Mouse (Mus musculus): ENCODE results near the gene Rilp. TPM values are rescaled to one million over a fixed set of nuclear protein-coding genes. Genes with fewer than 3 reads are reported as not detected.

Rilp gene
- total and polyA plus RNA-seq, 2 experiments, result 23.0 to 32.6 TPM

- H3K4me1 ChIP-seq (ENCODE audit: control insufficient read depth, insufficient read depth, low read length), result no peaks in the 10 kb centered on the region
- H3K27ac ChIP-seq (replicated peaks; ENCODE audit: insufficient read depth, low read depth, low read length), result no peak overlapping the region
Observed at GRCm38 (mm10) chr11:75538970-75539299, 29.0 kb downstream of the Rilp start.

GRCm38 (mm10) chr11:75540209-75540608 is 30.3 kb downstream of the Rilp start:
- whole genome bisulfite sequencing, result 91% methylated on average over 8 of the region's 8 CpGs
- no peak overlapping the region for H3K27ac ChIP-seq (replicated peaks; ENCODE audit: insufficient read depth, low read depth, low read length)
- no peak overlapping the region for H3K4me3 ChIP-seq (ENCODE audit: insufficient read depth, low read depth, low read length)

More at GRCm38 (mm10) chr11:75538970-75539299, 29.0 kb downstream of the Rilp start:
- Histone ChIP-seq H3K27me3 (ENCODE audit: control insufficient read depth, insufficient read depth, low read length) (no peaks in the 10 kb centered on the region), H3K79me2 (ENCODE audit: control insufficient read depth, insufficient read depth, low read length) (no peaks in the 10 kb centered on the region), H3K4me3 (ENCODE audit: insufficient read depth, low read depth, low read length) (no peak overlapping the region), H3K9ac (ENCODE audit: low read depth, low read length) (no peak overlapping the region), H3K36me3 (ENCODE audit: control insufficient read depth, insufficient read depth, low read length) (no peaks in the 10 kb centered on the region; the same call in 1 of the 2 replicates)
- DNase-seq (ENCODE audit: extremely low read depth, low read depth, low spot score), result no peak
- WGBS, result 84% methylated on average over 13 of the region's 13 CpGs
- TF ChIP-seq CTCF (IDR thresholded peaks at IDR 0.05; ENCODE audit: low read depth, low read length) (no peak), POLR2A (IDR thresholded peaks at IDR 0.05; ENCODE audit: extremely low read depth, insufficient read depth, low read length) (no peak)

GRCm38 (mm10) chr11:75540710-75541581 is 31.1 kb downstream of the Rilp start:
- no peaks in the 10 kb centered on the region for H3K4me1 ChIP-seq (ENCODE audit: control insufficient read depth, insufficient read depth, low read length)

More at GRCm38 (mm10) chr11:75540209-75540608, 30.3 kb downstream of the Rilp start:
- Histone ChIP-seq H3K9ac (ENCODE audit: low read depth, low read length) (no peak overlapping the region), H3K79me2 (ENCODE audit: control insufficient read depth, insufficient read depth, low read length) (no peaks in the 10 kb centered on the region), H3K36me3 (ENCODE audit: control insufficient read depth, insufficient read depth, low read length) (no peaks in the 10 kb centered on the region; the same call in 1 of the 2 replicates), H3K27me3 (ENCODE audit: control insufficient read depth, insufficient read depth, low read length) (no peaks in the 10 kb centered on the region), H3K4me1 (ENCODE audit: control insufficient read depth, insufficient read depth, low read length) (no peaks in the 10 kb centered on the region)
- TF ChIP-seq POLR2A (IDR thresholded peaks at IDR 0.05; ENCODE audit: extremely low read depth, insufficient read depth, low read length) (no peak), CTCF (IDR thresholded peaks at IDR 0.05; ENCODE audit: low read depth, low read length) (no peak)
- DNase-seq (ENCODE audit: extremely low read depth, low read depth, low spot score), result no peak

DNA sequence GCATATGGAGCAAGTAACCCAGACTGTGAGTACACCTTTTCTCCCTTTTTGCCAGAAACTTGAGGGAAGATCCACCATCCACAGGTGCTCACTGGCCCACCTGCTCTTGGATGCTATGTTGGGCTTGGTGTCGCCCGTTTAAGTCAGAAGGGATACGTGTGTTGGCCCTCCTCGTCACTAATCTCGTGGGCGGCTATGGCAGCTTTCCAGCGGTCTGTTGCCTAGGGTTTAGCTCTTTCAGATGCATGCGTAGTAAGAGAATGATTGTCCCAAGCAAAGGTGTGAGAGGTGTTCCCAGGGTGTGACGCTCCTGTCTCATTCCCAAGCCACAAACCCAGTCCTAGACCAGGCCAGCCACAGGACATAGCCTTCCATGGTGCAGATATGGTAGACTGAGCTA is 34.8 kb downstream of the Rilp start:
- Histone ChIP-seq H3K9ac (ENCODE audit: low read depth, low read length) (no peak overlapping the region), H3K36me3 (ENCODE audit: control insufficient read depth, insufficient read depth, low read length) (peaks cover 1% of the 10 kb centered on the region; the same call in 1 of the 2 replicates), H3K79me2 (ENCODE audit: control insufficient read depth, insufficient read depth, low read length) (no peaks in the 10 kb centered on the region), H3K4me3 (ENCODE audit: insufficient read depth, low read depth, low read length) (no peak overlapping the region), H3K27me3 (ENCODE audit: control insufficient read depth, insufficient read depth, low read length) (no peaks in the 10 kb centered on the region), H3K4me1 (ENCODE audit: control insufficient read depth, insufficient read depth, low read length) (no peaks in the 10 kb centered on the region), H3K27ac (replicated peaks; ENCODE audit: insufficient read depth, low read depth, low read length) (no peak overlapping the region)
- no peak for TF ChIP-seq POLR2A (IDR thresholded peaks at IDR 0.05; ENCODE audit: extremely low read depth, insufficient read depth, low read length)
- no peak for TF ChIP-seq CTCF (IDR thresholded peaks at IDR 0.05; ENCODE audit: low read depth, low read length)
- WGBS, result 79% methylated on average over 9 of the region's 9 CpGs
- DNase-seq (ENCODE audit: extremely low read depth, low read depth, low spot score), result no peak

More at GRCm38 (mm10) chr11:75540710-75541581, 31.1 kb downstream of the Rilp start:
- Histone ChIP-seq H3K79me2 (ENCODE audit: control insufficient read depth, insufficient read depth, low read length) (no peaks in the 10 kb centered on the region), H3K9ac (ENCODE audit: low read depth, low read length) (no peak overlapping the region), H3K27me3 (ENCODE audit: control insufficient read depth, insufficient read depth, low read length) (no peaks in the 10 kb centered on the region), H3K36me3 (ENCODE audit: control insufficient read depth, insufficient read depth, low read length) (no peaks in the 10 kb centered on the region; the same call in 1 of the 2 replicates), H3K27ac (replicated peaks; ENCODE audit: insufficient read depth, low read depth, low read length) (peak overlapping the region; percentile 25; the same call in 1 of the 2 replicates), H3K4me3 (ENCODE audit: insufficient read depth, low read depth, low read length) (no peak overlapping the region)
- 69% methylated on average over 19 of the region's 19 CpGs for WGBS
- TF ChIP-seq POLR2A (IDR thresholded peaks at IDR 0.05; ENCODE audit: extremely low read depth, insufficient read depth, low read length) (no peak), CTCF (IDR thresholded peaks at IDR 0.05; ENCODE audit: low read depth, low read length) (no peak)
- peak; percentile 28 for DNase-seq (ENCODE audit: extremely low read depth, low read depth, low spot score)

DNA sequence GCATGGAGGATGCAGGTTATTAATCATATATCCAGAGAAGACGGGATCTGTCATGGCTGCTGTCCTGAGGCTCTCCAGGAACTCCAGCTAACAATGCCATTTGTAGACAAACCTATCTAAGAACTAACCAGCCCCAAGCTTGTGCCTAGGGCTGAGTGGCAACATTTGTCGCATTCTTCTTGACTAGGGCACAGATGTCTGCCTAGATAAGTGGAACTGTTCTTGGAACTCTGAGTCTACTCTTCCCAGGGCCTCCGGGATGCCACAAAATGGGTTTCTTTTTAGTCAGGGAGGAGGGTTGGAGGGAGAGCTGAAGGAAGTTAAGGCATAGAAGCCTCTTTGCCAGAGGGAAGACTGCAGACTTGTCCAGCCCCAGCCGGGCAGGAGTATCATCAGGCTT is 36.2 kb downstream of the Rilp start:
- TF ChIP-seq POLR2A (IDR thresholded peaks at IDR 0.05; ENCODE audit: extremely low read depth, insufficient read depth, low read length) (no peak), CTCF (IDR thresholded peaks at IDR 0.05; ENCODE audit: low read depth, low read length) (no peak)
- H3K36me3 ChIP-seq (ENCODE audit: control insufficient read depth, insufficient read depth, low read length), result peaks cover 1% of the 10 kb centered on the region; the same call in 1 of the 2 replicates
- H3K4me1 ChIP-seq (ENCODE audit: control insufficient read depth, insufficient read depth, low read length), result no peaks in the 10 kb centered on the region
- H3K4me3 ChIP-seq (ENCODE audit: insufficient read depth, low read depth, low read length), result no peak overlapping the region
- H3K27me3 ChIP-seq (ENCODE audit: control insufficient read depth, insufficient read depth, low read length), result no peaks in the 10 kb centered on the region
- WGBS, result 91% methylated on average over 4 of the region's 4 CpGs
- no peak overlapping the region for H3K9ac ChIP-seq (ENCODE audit: low read depth, low read length)
- H3K79me2 ChIP-seq (ENCODE audit: control insufficient read depth, insufficient read depth, low read length), result no peaks in the 10 kb centered on the region
- DNase-seq (ENCODE audit: extremely low read depth, low read depth, low spot score), result no peak
- no peak overlapping the region for H3K27ac ChIP-seq (replicated peaks; ENCODE audit: insufficient read depth, low read depth, low read length)

Data from liver, adult 2 months (tissue).